15 mouse cellular contexts compared by ENCODE assay signal in genomic region chr13:117225561-117225960, GRCm38 (mm10). TPM values are rescaled to one million over a fixed set of nuclear protein-coding genes. Genes with fewer than 3 reads are reported as not detected.
A peak's percentile ranks its signal among the peaks of the same experiment; 100 is the strongest.
DNase-seq lines count a peak whose midpoint lies in the region.
"Had no signal": no experiment of that assay in that cellular context is flagged by ENCODE, and none has a peak within 500 bp of the region (broad histone marks: within the 10 kb centered on the region; RNA-seq: fewer than 3 reads in every experiment).

No protein-coding gene starts in this region.

- intact Hi-C loops in heart, postnatal 14 days (cut with DNase I) = no loop called here

- peak; percentile 88 for DNase-seq in heart, adult 11 months
- no peak for DNase-seq in heart, postnatal 14 days
- peak; percentile 40 for DNase-seq in brain, adult 2 months (ENCODE audit: low read depth, low spot score)
- DNase-seq in cerebellum, postnatal 25 days = peak; percentile 62 to 73
- no peak for DNase-seq in gastrocnemius, adult 18-20 months (ENCODE audit: low spot score)
- no peak for DNase-seq in layer of hippocampus, adult 11-12 months (ENCODE audit: low spot score)
- no peak for DNase-seq in frontal cortex, adult 2 months (ENCODE audit: extremely low spot score in 1 of 2, low spot score in 1 of 2)
- DNase-seq: heart, postnatal 36 days; layer of hippocampus, postnatal 36 days; lung, postnatal 10 days; right cerebral cortex, adult 18-20 months; thymus, postnatal 4 days had no signal

RNA-seq across cellular contexts. Expression of gene Gm17509, which starts 4.7 kb away (rescaled TPM):
- total RNA-seq in heart, postnatal 14 days (2021) = not detected
- total RNA-seq in gastrocnemius, adult 18-20 months (2021) = not detected
- polyA plus RNA-seq in frontal cortex, adult 2 months (2012; rRNA removed) = 1.2 TPM in 2 replicates
- total RNA-seq: gastrocnemius, postnatal 4 days; heart, postnatal 36 days had no signal
- polyA plus RNA-seq: G1E; small intestine, adult 2 months had no signal

RNA-seq across cellular contexts. Expression of gene Emb, which starts 17.2 kb away (rescaled TPM):
- total RNA-seq in heart, postnatal 14 days (2021) = 10 to 100 TPM; 11.5 to 12.8 TPM
- total RNA-seq in gastrocnemius, adult 18-20 months (2021) = 10 to 100 TPM; 10.3 to 12.0 TPM
- polyA plus RNA-seq in frontal cortex, adult 2 months (2012; rRNA removed) = 12.2 and 12.9 TPM in 2 replicates

Comparison
In these comparisons a context has a peak if more than half of its experiments do, and no peak if none do; other contexts are left out.
1. DNase-seq: peak in heart, adult 11 months (single experiment), brain, adult 2 months (single experiment) and cerebellum, postnatal 25 days (2 of 2); none in heart, postnatal 14 days (0 of 2), gastrocnemius, adult 18-20 months (single experiment), layer of hippocampus, adult 11-12 months (single experiment) and frontal cortex, adult 2 months (0 of 2).